Mouse (Mus musculus): Measurements from ENCODE around the gene Olfr1360.

Olfr1360 gene

GRCm38 (mm10) chr13:21677305-21677704, at the start of gene Olfr1360:
TSS of gene Olfr1360 (minus strand) at chr13:21677405.
- no peak for DNase-seq (ENCODE audit: low read depth, low spot score)

GRCm38 (mm10) chr13:21722993-21723836, 46.0 kb upstream of the Olfr1360 start:
- DNase-seq (ENCODE audit: low read depth, low spot score) = peak; percentile 55

DNA sequence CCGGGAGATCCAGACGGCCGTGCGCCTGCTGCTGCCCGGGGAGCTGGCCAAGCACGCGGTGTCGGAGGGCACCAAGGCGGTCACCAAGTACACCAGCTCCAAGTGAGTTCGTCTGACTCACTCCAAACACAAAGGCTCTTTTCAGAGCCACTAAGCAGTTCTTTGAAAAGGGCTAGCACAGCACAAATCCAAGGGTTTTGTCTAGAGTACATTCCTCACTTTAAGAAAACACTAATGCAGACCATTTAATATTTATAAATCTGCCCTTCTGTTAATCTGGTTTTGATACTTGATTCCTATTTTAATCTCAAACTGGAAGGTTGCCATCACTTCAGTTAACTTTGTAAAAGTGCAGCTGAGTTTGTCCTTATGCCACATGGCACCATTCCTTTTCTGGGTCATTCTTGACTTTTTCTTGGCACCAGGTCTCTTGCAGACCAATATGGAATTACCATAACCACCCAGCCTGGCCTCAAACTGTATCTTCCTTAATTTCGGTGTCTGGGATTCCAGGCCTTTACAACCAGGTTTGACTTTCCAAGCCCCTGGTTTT, 45.2 kb upstream of the Olfr1360 start:
- no peak for DNase-seq (ENCODE audit: low read depth, low spot score)

- peak; percentile 94 for DNase-seq (ENCODE audit: low read depth, low spot score)
Observed at GRCm38 (mm10) chr13:21721757-21722372, 44.7 kb upstream of the Olfr1360 start, which contains the start of gene Hist1h2bm. TSS of gene Hist1h2bm (plus strand) at chr13:21722044.

DNA sequence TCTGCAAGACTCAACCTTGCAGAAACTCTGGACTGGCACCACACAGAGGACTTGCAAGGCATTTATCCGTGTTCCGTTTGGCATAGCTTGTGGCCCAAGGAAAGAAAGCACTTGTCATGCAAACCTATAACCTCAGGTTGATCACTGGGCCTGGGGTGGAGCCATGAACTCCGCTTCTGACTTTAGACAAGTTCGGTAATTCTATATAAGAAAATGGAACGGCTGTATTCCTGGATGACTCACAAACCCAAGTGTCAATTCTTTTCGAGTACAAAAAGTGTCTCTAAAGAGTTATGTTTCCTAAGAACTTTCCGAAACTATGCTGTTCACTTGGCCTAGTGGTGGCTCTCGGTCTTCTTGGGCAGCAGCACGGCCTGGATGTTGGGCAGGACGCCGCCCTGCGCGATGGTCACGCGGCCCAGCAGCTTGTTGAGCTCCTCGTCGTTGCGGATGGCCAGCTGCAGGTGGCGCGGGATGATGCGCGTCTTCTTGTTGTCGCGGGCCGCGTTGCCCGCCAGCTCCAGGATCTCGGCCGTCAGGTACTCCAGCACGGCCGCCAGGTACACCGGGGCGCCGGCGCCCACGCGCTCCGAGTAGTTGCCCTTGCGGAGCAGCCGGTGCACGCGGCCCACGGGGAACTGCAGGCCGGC, 44.0 kb upstream of the Olfr1360 start:
- DNase-seq (ENCODE audit: low read depth, low spot score) = peak; percentile 77

GRCm38 (mm10) chr13:21718381-21719080, 41.3 kb upstream of the Olfr1360 start:
- DNase-seq (ENCODE audit: low read depth, low spot score) = peak; percentile 59

GRCm38 (mm10) chr13:21717397-21718357, 40.5 kb upstream of the Olfr1360 start, which contains the start of gene Hist1h3h:
TSS of gene Hist1h3h (plus strand) at chr13:21717659.
- DNase-seq (ENCODE audit: low read depth, low spot score) = peak; percentile 96

- DNase-seq (ENCODE audit: low read depth, low spot score) = peak; percentile 81
Observed at GRCm38 (mm10) chr13:21716540-21717391, 39.6 kb upstream of the Olfr1360 start.

GRCm38 (mm10) chr13:21715864-21716539, 38.8 kb upstream of the Olfr1360 start, which contains the start of the genes Hist1h2bl and Hist1h2ai:
TSS of gene Hist1h2bl (minus strand) at chr13:21716143.
TSS of gene Hist1h2ai (plus strand) at chr13:21716422.
- peak; percentile 96 for DNase-seq (ENCODE audit: low read depth, low spot score)

DNA sequence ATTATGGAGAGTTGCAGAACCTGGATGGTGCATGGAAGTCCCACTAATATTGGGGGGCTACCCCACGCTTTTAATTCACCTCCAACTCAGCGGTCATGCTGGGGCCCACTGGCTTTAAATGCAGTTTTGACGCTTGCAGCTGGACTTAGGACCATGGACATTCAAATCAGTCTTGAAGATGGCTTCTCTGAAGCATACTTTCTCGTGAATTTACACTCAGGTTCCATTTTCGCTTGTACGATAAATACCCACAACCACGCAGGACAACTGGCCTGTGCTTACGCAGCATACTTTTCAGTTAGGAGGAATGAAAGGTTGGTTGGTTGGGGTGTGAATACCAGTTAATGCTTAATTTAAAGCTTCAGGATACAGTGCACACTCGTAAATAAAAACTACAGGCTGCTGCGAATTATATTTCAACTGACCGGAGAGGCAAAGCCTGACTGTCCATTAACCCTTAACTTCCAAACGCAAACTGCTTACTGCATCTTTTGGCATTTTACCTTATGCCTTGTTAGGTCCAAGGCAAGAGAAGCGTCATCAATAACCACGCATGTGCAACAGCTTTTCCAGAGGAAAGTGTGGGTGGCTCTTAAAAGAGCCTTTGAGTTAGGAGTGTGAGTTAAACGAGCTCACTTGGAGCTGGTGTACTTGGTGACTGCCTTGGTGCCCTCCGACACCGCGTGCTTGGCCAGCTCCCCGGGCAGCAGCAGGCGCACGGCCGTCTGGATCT, 38.1 kb upstream of the Olfr1360 start:
- DNase-seq (ENCODE audit: low read depth, low spot score) = peak; percentile 75

GRCm38 (mm10) chr13:21714725-21715124, 37.5 kb upstream of the Olfr1360 start:
- peak; percentile 85 for DNase-seq (ENCODE audit: low read depth, low spot score)

DNA sequence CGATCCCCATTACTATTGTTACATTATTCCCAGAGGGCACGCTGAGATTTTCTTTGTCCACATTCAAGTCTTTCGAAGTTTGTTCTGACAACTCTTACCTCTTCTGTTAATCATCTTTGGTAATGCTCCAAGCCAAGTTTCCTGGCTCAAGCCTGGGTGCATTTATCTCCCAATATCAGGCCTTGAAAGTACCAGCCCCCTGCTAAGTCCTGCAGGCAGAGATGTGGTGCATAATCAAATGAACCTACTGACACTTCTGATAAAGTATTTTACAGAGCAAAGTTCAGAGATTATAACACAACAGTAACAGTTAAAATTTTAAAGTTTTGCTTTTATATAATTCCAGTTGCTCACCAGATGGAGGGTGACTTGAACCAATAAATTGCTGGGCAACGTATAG, 34.5 kb upstream of the Olfr1360 start:
- no peak for DNase-seq (ENCODE audit: low read depth, low spot score)

DNA sequence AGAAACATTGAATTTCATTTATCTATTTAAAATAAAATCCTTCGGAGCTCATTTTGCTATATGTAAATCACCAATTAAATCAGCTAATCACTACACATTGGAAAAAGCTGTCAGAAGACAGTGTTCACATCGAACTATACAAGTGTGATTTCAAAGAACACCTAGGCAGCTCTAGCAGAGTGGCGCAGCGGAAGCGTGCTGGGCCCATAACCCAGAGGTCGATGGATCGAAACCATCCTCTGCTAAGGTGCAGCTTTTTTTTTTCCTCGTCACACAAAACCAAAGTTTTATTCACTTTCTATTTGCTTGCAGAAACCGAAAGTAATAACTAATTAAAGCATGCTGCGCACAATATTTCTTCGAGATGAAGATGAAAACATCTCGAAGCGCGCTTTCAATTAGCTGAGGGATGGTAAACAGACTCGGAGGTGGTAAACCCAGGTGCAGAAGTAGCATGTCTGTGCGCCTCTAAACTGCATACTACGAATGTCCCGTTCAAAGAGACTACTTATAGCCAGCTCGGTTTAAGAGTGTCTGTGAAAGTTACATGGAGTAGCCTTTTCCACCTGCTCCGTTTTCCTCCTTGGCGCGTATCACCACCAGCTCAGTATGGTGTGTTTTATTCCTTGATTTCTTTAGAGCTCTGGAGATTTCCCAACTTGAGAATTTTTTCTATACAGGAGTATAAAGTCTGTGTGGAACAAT, 33.8 kb upstream of the Olfr1360 start:
- peak; percentile 89 for DNase-seq (ENCODE audit: low read depth, low spot score)

- peak; percentile 92 for DNase-seq (ENCODE audit: low read depth, low spot score)
Observed at GRCm38 (mm10) chr13:21710031-21710711, 33.0 kb upstream of the Olfr1360 start.

DNA sequence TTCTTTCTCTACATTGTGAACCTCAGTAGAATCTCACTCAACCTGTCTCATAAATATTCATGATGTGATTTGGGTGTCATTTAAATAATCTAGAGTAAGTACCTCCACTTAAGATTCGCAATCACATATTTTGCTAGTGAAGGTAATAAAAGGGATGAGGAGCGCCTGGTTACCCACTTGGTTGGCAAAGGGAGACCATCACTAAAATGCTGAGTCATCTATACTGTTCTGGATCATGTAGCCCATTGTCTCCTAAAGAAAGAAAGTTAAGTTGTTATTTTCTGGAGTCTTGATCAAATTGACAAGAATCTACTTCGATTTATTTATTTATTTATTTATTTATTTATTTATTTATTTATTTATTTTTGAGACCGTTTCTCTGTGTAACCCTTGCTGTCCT, 29.5 kb upstream of the Olfr1360 start:
- DNase-seq (ENCODE audit: low read depth, low spot score) = no peak

- no peak for DNase-seq (ENCODE audit: low read depth, low spot score)
Observed at GRCm38 (mm10) chr13:21697811-21698210, 20.6 kb upstream of the Olfr1360 start, which contains the start of gene Olfr1359. TSS of gene Olfr1359 (plus strand) at chr13:21698111.

All from A20 (cell line).